Mouse (Mus musculus) lung, postnatal 0 days (tissue): ENCODE data around the gene Arhgap32.

Experiments
- CTCF ChIP-seq: IDR thresholded peaks from 2 replicates; pipeline ENCODE4 v1.5.1; 2016; ENCODE audit warnings: antibody characterized with exemption, mild to moderate bottlenecking
- EP300 ChIP-seq: IDR thresholded peaks from 2 replicates; pipeline ENCODE4 v1.6.1; 2016; ENCODE audit warnings: antibody characterized with exemption, mild to moderate bottlenecking, control low read depth

DNA sequence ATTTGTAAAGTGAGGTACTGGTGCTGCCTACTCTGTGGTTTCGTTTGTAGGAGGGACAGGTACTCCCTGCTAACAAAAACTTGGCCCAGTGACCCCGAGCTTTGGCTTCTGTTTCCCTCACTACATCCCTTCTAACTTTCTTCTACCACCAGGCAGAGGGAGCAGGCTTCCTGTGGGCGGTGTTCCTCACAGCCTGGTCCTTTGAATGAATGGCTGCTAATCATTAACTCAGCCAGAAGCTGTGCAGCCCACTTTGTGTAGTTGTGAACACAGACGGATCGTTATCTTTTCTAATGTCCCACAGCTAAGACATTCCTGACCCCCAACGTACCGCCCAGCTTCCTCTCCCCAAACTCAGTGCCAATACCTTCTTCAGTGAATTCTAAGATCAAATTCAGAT lies 175.7 kb downstream of the Arhgap32 start:
- TF ChIP-seq CTCF (no peak), EP300 (no peak)
